Mouse (Mus musculus) mouse embryonic stem cell (cell line): ENCODE results near the gene B3galt1.

Experiments
- in situ Hi-C, 2 experiments: fragments of 300-500 bp; cut with MboI; formaldehyde crosslinking; loops; 1 replicate in 1 of 2; 3 replicates in 1 of 2; pipeline ENCODE4 v1.14.3; 2019 to 2020; ENCODE audit warnings: low sequenced_read_pairs in 2 of 2, low pct_unique_long_range_greater_than_20kb in 1 of 2, mixed read lengths in 1 of 2; ENCODE audit not compliant: unreplicated experiment in 1 of 2

B3galt1 gene

GRCm38 (mm10) chr2:67565480-67566331 is at the start of gene B3galt1:
Gene B3galt1 (plus strand): TSS chr2:67565871.
- in situ Hi-C loops, result no loop called here

- in situ Hi-C loops, result no loop called here
Measured at GRCm38 (mm10) chr2:67516405-67516804, 49.3 kb upstream of the B3galt1 start.

GRCm38 (mm10) chr2:67535347-67535746 is 30.3 kb upstream of the B3galt1 start:
- in situ Hi-C loops, result no loop called here

GRCm38 (mm10) chr2:67539426-67539825 is 26.2 kb upstream of the B3galt1 start:
- in situ Hi-C loops, result no loop called here

GRCm38 (mm10) chr2:67541957-67542696 is 23.5 kb upstream of the B3galt1 start:
- in situ Hi-C loops, result no loop called here

GRCm38 (mm10) chr2:67544426-67544825 is 21.2 kb upstream of the B3galt1 start:
- in situ Hi-C loops, result no loop called here

GRCm38 (mm10) chr2:67564851-67565479 is 706 bp upstream of the B3galt1 start:
- in situ Hi-C loops, result no loop called here

- in situ Hi-C loops, result no loop called here
Measured at GRCm38 (mm10) chr2:67566566-67566965, 895 bp downstream of the B3galt1 start.

- in situ Hi-C loops, result no loop called here
Measured at GRCm38 (mm10) chr2:67567141-67567680, 1.5 kb downstream of the B3galt1 start.

GRCm38 (mm10) chr2:67576634-67577033 is 11.0 kb downstream of the B3galt1 start:
- in situ Hi-C loops, result no loop called here

GRCm38 (mm10) chr2:67583091-67583490 is 17.4 kb downstream of the B3galt1 start:
- in situ Hi-C loops, result no loop called here

- in situ Hi-C loops, result no loop called here
Measured at GRCm38 (mm10) chr2:67590408-67590807, 24.7 kb downstream of the B3galt1 start.

- in situ Hi-C loops, result no loop called here
Measured at GRCm38 (mm10) chr2:67591831-67592629, 26.4 kb downstream of the B3galt1 start.

- in situ Hi-C loops, result no loop called here
Measured at GRCm38 (mm10) chr2:67622902-67623301, 57.2 kb downstream of the B3galt1 start.

GRCm38 (mm10) chr2:67627667-67628066 is 62.0 kb downstream of the B3galt1 start:
- in situ Hi-C loops, result no loop called here

- in situ Hi-C loops, result no loop called here
Measured at GRCm38 (mm10) chr2:67628289-67628688, 62.6 kb downstream of the B3galt1 start.

- in situ Hi-C loops, result no loop called here
Measured at GRCm38 (mm10) chr2:67654847-67655246, 89.2 kb downstream of the B3galt1 start.

- in situ Hi-C loops, result no loop called here
Measured at GRCm38 (mm10) chr2:67657372-67657771, 91.7 kb downstream of the B3galt1 start.
